Mouse (Mus musculus): ENCODE measurements around the gene Agap1. TPM values are rescaled to one million over a fixed set of nuclear protein-coding genes. Genes with fewer than 3 reads are reported as not detected.

Agap1 gene
- polyA plus RNA-seq, 1 experiment from 2014 or later: 40.4 TPM

DNA sequence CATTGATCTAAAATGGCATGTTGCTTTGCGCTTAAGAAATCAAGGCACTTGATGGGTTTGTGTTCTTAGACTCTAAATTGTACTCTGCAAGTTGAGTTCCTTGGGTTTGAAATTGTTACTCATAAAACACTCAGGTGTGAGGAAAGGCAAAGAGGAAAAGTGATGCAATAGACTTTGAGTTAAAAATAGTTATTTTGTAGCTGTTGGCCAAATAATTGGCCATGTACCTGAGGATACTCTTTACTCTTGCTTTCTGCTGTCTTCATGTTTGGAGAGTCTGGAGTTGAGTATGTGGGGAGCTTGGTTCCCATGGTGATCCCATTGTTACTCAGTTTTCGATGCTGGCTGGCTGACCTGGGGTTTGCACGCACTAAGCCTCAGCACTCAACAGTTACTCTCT is 291.6 kb downstream of the Agap1 start:
- WGBS: 69% methylated on average over 3 of the region's 3 CpGs
- peaks cover 16% of the 10 kb centered on the region for H3K4me1 ChIP-seq
- 0 out of 2 replicates have a peak, but pooled peaks cover 4% of the 10 kb centered on the region for H3K36me3 ChIP-seq
- no peaks in the 10 kb centered on the region for H3K9me3 ChIP-seq
- no peak overlapping the region for H3K9ac ChIP-seq (replicated peaks)
- H3K27me3 ChIP-seq: peaks cover 74% of the 10 kb centered on the region
- H3K4me2 ChIP-seq (replicated peaks): no peak overlapping the region
- H3K27ac ChIP-seq (replicated peaks): no peak overlapping the region
- H3K4me3 ChIP-seq: no peak overlapping the region
- ATAC-seq (replicated peaks): no peak

DNA sequence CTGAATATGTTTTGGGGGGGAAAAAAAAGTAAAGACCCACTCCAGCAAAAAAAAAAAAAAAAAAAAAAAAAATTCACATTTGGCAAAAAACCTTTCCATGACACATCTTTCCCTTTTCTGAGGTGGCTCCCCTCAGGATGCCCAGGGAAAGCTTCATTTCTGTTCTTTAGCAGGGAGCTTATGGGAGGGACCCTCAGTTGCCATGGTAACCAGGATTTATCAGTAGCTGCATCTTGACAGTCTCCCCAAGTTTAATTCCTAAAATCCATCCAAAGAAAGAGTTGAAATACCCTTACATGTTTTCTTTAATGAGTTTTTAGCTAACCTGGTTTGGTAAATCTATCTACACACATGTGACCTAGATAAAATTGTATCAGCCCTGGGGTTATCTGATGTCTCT is 295.1 kb downstream of the Agap1 start:
- no peak overlapping the region for H3K4me2 ChIP-seq (replicated peaks)
- H3K9me3 ChIP-seq: no peaks in the 10 kb centered on the region
- H3K4me1 ChIP-seq: peaks cover 26% of the 10 kb centered on the region
- ATAC-seq (replicated peaks): no peak
- H3K4me3 ChIP-seq: no peak overlapping the region
- H3K27me3 ChIP-seq: peaks cover 67% of the 10 kb centered on the region
- H3K36me3 ChIP-seq: 0 out of 2 replicates have a peak, but pooled peaks cover 4% of the 10 kb centered on the region
- 0 out of 2 replicates have a peak overlapping the region, but pooled peaks have one; percentile 68 for H3K27ac ChIP-seq (replicated peaks)
- H3K9ac ChIP-seq (replicated peaks): no peak overlapping the region

DNA sequence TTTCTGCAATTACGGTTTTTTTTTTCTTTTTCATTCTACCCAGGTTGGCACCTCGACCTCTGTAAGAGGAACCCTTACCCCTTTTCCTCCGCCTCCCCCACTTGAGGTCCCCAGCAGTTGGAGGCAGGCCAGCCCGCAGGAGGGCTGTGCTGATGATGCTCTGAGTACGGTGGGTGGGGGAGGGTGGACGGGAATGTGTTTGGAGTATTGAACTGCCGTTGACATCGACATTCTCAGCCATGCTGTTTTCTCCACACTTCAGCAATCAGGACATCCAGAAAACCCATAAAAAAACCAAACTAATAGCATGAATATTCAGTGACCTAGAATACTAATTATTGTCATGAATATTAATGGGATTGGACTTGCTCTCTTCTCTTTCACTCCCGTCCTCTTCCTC is 295.9 kb downstream of the Agap1 start:
- peaks cover 67% of the 10 kb centered on the region for H3K27me3 ChIP-seq
- no peaks in the 10 kb centered on the region for H3K9me3 ChIP-seq
- H3K27ac ChIP-seq (replicated peaks): peak overlapping the region; percentile 68
- peak overlapping the region; percentile 22 for H3K4me3 ChIP-seq
- H3K4me1 ChIP-seq: peaks cover 29% of the 10 kb centered on the region
- no peak overlapping the region for H3K9ac ChIP-seq (replicated peaks)
- WGBS: 3% methylated on average over 9 of the region's 9 CpGs
- no peaks in the 10 kb centered on the region for H3K36me3 ChIP-seq
- peak overlapping the region; percentile 43 for H3K4me2 ChIP-seq (replicated peaks)
- peak; percentile 78 for ATAC-seq (replicated peaks)

DNA sequence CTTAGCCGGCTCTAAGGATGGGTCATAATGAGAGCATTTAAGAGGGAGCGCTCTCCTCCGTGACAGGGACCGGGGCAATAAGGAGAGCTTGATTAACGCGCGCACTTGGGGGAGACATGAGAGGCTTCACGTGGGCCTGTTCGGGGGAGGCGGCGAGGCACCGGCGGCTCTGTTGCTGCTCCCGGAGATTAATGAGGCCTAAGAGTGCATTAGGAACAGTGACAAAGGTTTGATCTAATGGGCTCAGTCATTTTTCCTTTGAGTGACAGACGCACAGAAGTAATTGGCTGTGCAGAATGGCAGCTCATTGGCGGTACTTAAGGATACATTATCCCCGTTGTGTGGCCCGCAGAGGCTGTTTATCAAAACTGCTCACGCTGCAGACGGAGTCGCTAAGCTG is 296.3 kb downstream of the Agap1 start:
- Histone ChIP-seq H3K4me1 (peaks cover 33% of the 10 kb centered on the region), H3K27ac (replicated peaks) (peak overlapping the region; percentile 68), H3K9me3 (no peaks in the 10 kb centered on the region), H3K36me3 (no peaks in the 10 kb centered on the region), H3K4me3 (peak overlapping the region; percentile 22), H3K27me3 (peaks cover 66% of the 10 kb centered on the region), H3K9ac (replicated peaks) (no peak overlapping the region), H3K4me2 (replicated peaks) (peak overlapping the region; percentile 43)
- peak; percentile 92 for ATAC-seq (replicated peaks)
- 3% methylated on average over 21 of the region's 21 CpGs for WGBS

DNA sequence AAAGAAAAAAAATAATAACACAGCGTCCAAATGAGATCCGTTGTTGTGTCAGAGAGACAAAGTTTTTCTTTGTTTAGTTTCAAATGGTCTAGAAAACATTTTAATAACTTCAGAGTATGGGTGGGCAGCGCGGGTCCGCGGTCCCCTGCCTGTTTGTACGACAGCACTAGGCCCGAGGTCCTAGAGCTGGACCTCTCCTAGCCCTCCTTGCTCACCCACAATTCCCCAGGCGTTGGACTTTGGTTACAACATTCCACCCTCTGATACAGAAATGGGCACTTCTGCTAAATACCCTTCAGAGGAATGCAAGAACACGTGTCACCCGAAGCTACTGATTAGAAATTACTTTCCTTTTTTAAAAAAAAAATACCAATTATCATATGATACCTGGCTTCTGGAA is 296.7 kb downstream of the Agap1 start:
- H3K27me3 ChIP-seq: peaks cover 65% of the 10 kb centered on the region
- H3K4me2 ChIP-seq (replicated peaks): peak overlapping the region; percentile 43
- peak overlapping the region; percentile 68; the same call in 1 of the 2 replicates for H3K27ac ChIP-seq (replicated peaks)
- no peak overlapping the region for H3K9ac ChIP-seq (replicated peaks)
- peaks cover 37% of the 10 kb centered on the region for H3K4me1 ChIP-seq
- 14% methylated on average over 11 of the region's 11 CpGs for WGBS
- H3K36me3 ChIP-seq: no peaks in the 10 kb centered on the region
- H3K9me3 ChIP-seq: no peaks in the 10 kb centered on the region
- ATAC-seq (replicated peaks): peak; percentile 62
- H3K4me3 ChIP-seq: no peak overlapping the region

DNA sequence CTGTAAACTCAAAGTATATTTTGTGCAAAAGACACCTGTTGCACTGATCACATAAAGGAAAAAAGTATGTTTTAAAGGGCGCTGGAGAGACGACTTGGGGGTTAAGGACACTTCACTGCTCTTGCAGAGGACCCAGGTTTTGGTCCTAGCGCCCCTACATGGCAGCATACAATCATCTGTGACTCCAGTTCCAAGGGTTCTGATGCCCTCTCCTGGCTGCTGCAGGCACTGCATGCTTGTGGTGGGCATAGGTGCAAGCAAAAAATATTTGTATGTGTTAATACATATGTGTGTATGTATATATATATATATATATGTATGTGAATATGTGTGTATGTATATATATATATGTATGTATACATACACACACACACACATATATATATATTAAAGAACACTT is 298.1 kb downstream of the Agap1 start:
- H3K4me3 ChIP-seq: no peak overlapping the region

DNA sequence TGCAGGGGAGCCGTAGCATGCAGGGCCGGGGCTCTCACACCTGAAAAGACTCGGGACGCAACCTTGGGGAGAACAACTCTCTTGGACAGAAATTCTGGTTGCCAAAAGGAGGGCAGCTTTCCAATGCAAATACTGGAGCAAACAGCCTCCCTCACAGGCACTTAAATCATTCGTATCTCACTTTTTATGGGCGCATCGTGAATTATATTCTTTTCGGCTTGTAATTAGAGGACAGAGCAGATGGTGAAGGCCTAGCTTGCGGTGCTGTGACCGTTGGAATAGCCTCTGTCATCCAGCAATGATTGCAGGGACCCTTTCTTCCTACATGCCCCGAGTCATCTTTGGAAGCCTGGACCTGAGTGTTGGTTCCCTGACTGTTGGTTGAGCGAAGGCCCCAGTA is 300.8 kb downstream of the Agap1 start:
- H3K9me3 ChIP-seq: no peaks in the 10 kb centered on the region
- no peaks in the 10 kb centered on the region for H3K36me3 ChIP-seq
- no peak overlapping the region for H3K27ac ChIP-seq (replicated peaks)
- 43% methylated on average over 12 of the region's 12 CpGs for WGBS
- H3K4me2 ChIP-seq (replicated peaks): no peak overlapping the region
- no peak overlapping the region for H3K4me3 ChIP-seq
- H3K27me3 ChIP-seq: peaks cover 61% of the 10 kb centered on the region
- ATAC-seq (replicated peaks): no peak
- no peak overlapping the region for H3K9ac ChIP-seq (replicated peaks)
- H3K4me1 ChIP-seq: peaks cover 30% of the 10 kb centered on the region

More for the DNA sequence above, 298.1 kb downstream of the Agap1 start:
- Histone ChIP-seq H3K9ac (replicated peaks) (no peak overlapping the region), H3K27ac (replicated peaks) (no peak overlapping the region), H3K9me3 (no peaks in the 10 kb centered on the region), H3K27me3 (peaks cover 72% of the 10 kb centered on the region), H3K4me2 (replicated peaks) (no peak overlapping the region), H3K36me3 (no peaks in the 10 kb centered on the region), H3K4me1 (peaks cover 39% of the 10 kb centered on the region)
- 98% methylated on average over 3 of the region's 3 CpGs for WGBS
- ATAC-seq (replicated peaks): no peak

DNA sequence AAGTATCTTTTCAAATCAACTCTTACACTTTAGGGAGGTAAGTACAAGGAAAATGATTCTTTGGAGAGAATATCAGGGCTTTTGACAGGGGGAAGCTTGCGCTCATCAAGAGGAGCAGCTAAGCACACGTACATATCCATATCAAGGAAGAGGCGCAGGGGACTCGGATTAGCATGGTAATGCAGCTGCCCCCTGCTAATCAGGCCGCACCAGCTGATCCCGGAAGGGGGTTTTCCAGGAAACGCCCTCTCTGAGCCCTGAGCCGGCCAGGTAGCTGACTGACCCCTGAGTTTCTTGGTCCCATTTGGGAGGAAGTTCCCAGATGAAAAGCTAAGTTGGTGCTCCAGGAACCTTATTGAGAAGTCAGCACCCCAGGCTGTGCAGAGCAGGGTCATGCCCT is 301.8 kb downstream of the Agap1 start:
- peaks cover 61% of the 10 kb centered on the region for H3K27me3 ChIP-seq
- WGBS: 31% methylated on average over 8 of the region's 8 CpGs

DNA sequence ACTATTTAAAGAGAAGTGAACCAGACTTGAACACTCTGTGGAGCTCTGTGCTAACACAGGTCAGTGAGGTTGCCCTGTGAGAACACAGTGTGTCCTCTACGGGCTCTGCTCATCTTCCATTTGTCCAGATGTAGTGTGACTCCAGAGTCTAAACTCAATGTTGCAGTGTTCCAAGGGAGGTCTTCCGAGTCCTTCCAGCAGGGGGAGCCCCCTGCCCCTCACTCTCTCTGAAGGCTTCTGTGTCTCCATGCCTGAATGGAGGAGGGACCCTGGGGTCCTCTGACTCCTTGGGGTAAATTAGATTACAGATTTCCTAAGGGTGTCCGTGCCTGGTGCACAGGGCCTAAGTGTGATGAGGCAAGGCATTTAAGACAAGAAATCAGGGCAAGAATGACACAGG is 302.9 kb downstream of the Agap1 start:
- Histone ChIP-seq H3K4me1 (peaks cover 13% of the 10 kb centered on the region), H3K36me3 (0 out of 2 replicates have a peak, but pooled peaks cover 2% of the 10 kb centered on the region), H3K9ac (replicated peaks) (no peak overlapping the region), H3K9me3 (no peaks in the 10 kb centered on the region), H3K27ac (replicated peaks) (no peak overlapping the region), H3K27me3 (peaks cover 53% of the 10 kb centered on the region), H3K4me2 (replicated peaks) (no peak overlapping the region), H3K4me3 (no peak overlapping the region)
- no peak; the same call in 1 of the 2 replicates for ATAC-seq (replicated peaks)
- WGBS: 50% methylated on average over 3 of the region's 3 CpGs

More for the DNA sequence above, 301.8 kb downstream of the Agap1 start:
- H3K36me3 ChIP-seq: no peaks in the 10 kb centered on the region
- H3K9ac ChIP-seq (replicated peaks): no peak overlapping the region
- no peak overlapping the region for H3K4me3 ChIP-seq
- no peak overlapping the region for H3K4me2 ChIP-seq (replicated peaks)
- peaks cover 20% of the 10 kb centered on the region for H3K4me1 ChIP-seq
- ATAC-seq (replicated peaks): no peak
- no peaks in the 10 kb centered on the region for H3K9me3 ChIP-seq
- no peak overlapping the region for H3K27ac ChIP-seq (replicated peaks)

DNA sequence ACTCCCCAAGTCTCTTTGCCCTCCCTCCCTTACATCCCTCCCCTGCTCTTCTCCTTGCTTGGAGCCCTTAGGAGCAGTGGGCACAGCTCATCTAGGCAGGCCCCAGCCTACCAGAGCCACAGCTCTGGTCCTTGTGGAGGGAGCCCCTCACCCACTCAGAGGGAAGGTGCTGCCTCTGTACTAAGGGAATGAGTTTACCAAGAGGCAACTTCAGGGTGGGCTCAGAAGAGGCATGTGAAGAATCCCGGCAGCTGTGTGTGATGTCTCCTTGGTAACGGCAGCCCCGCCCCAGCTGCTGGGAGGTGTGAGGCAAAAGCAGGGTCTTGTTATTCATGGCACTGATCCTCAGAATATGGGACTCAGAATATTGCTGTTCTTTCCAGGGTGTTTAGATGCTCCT is 309.3 kb downstream of the Agap1 start:
- H3K36me3 ChIP-seq: peaks cover 5% of the 10 kb centered on the region; the same call in 1 of the 2 replicates
- H3K4me3 ChIP-seq: no peak overlapping the region
- 0 out of 2 replicates have a peak, but pooled peaks have one; percentile 55 for ATAC-seq (replicated peaks)
- H3K9ac ChIP-seq (replicated peaks): no peak overlapping the region
- H3K27me3 ChIP-seq: no peaks in the 10 kb centered on the region
- H3K4me1 ChIP-seq: peaks cover 2% of the 10 kb centered on the region; the same call in 1 of the 2 replicates
- no peak overlapping the region for H3K4me2 ChIP-seq (replicated peaks)
- H3K9me3 ChIP-seq: no peaks in the 10 kb centered on the region
- H3K27ac ChIP-seq (replicated peaks): no peak overlapping the region
- WGBS: 16% methylated on average over 3 of the region's 3 CpGs

DNA sequence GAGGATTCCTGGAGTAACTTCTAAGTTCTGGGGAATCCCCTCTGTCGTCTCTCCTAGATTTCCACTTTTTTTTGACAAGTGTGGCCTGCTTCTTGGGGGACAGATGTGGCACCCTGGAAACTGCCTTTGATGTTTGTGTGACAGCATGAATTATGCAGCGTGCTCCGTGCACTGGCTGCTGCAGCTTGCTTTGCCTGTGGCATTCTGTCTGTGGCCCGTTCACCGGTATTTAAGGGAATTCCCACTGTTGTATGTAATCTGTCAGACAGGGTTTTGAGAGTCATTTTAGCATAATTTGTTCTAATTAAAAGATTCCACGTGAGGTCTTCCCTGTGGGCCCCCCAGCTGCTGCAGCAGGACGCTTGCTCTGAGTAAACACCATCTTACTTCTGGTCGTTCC is 312.3 kb downstream of the Agap1 start:
- peaks cover 5% of the 10 kb centered on the region; the same call in 1 of the 2 replicates for H3K36me3 ChIP-seq
- no peak overlapping the region for H3K4me2 ChIP-seq (replicated peaks)
- H3K9me3 ChIP-seq: no peaks in the 10 kb centered on the region
- H3K4me1 ChIP-seq: peaks cover 2% of the 10 kb centered on the region; the same call in 1 of the 2 replicates
- no peaks in the 10 kb centered on the region for H3K27me3 ChIP-seq
- H3K4me3 ChIP-seq: no peak overlapping the region
- no peak overlapping the region for H3K27ac ChIP-seq (replicated peaks)
- no peak for ATAC-seq (replicated peaks)
- WGBS: 50% methylated on average over 8 of the region's 8 CpGs
- no peak overlapping the region for H3K9ac ChIP-seq (replicated peaks)

DNA sequence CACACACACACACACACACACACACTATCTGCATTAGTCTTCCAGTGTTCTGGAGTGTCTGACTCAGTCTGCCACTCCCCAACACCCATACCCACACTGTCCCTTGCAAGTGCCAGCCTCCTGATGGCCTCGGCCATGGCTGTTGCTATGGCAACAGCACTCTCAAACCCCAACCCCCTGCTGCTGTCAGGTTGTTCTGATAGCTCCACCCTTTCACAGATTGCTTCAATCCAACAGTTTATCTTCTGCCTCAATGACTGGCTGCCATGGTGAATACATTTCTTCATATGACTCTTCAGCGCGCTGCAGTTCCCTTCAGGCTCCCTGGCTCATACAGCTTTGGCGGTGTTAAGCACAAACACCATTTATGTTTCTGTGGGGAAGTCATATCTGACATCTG is 315.0 kb downstream of the Agap1 start:
- Histone ChIP-seq H3K4me3 (no peak overlapping the region), H3K27ac (replicated peaks) (no peak overlapping the region), H3K9me3 (no peaks in the 10 kb centered on the region), H3K4me2 (replicated peaks) (no peak overlapping the region), H3K36me3 (no peaks in the 10 kb centered on the region), H3K4me1 (no peaks in the 10 kb centered on the region; the same call in 1 of the 2 replicates), H3K27me3 (no peaks in the 10 kb centered on the region), H3K9ac (replicated peaks) (no peak overlapping the region)
- no peak for ATAC-seq (replicated peaks)
- WGBS: 65% methylated on average over 4 of the region's 4 CpGs

DNA sequence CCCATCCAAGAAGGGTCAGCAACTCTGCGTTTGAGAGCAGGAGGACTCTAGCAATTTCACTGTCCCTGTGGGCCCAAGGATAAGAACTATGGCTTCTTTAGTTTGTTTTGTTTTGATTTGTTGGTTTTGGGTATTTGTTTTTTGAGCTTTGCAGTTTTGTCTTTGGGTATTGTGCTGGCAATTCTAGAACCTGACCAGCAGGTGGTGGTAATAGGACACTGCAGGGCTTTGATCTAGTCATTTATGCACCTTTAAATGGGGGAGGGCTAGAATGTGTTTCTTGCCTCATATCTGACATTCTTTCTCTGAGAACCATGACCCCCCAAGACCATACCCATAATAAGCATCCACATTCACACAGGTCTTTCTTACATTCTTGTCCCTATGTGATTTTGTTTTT is 315.7 kb downstream of the Agap1 start:
- ATAC-seq (replicated peaks): no peak
- Histone ChIP-seq H3K9me3 (no peaks in the 10 kb centered on the region), H3K4me2 (replicated peaks) (no peak overlapping the region), H3K27ac (replicated peaks) (no peak overlapping the region), H3K36me3 (no peaks in the 10 kb centered on the region), H3K27me3 (no peaks in the 10 kb centered on the region), H3K4me1 (no peaks in the 10 kb centered on the region; the same call in 1 of the 2 replicates), H3K9ac (replicated peaks) (no peak overlapping the region), H3K4me3 (no peak overlapping the region)
- WGBS: 88% methylated on average over 1 of the region's 1 CpGs
